Mouse (Mus musculus) erythroid progenitor cell, adult 5-6 weeks (primary cell): ENCODE data around the gene Nlrp6. TPM values are rescaled to one million over a fixed set of nuclear protein-coding genes. Genes with fewer than 3 reads are reported as not detected.
"Not testable (repeated sequence)": the region's sequence is repeated elsewhere in the genome, so short reads cannot be mapped to it uniquely, and the experiment has no call there.

Source experiments
- ATAC-seq: replicated peaks from 2 replicates; pipeline ENCODE4 v1.8.0; 2016; ENCODE audit warnings: moderate number of reproducible peaks, mild to moderate bottlenecking, moderate TSS enrichment, inconsistent platforms; ENCODE audit not compliant: poor library complexity, low FRiP score, severe bottlenecking
- total RNA-seq, 2 experiments: library from RNA; stranded (forward) in 1 of 2; stranded (reverse) in 1 of 2; fragments of 150-400 nt in 1 of 2; fragments of 186-747, 209-891 nt in 1 of 2; gene quantifications; 2 replicates each; pipeline versions ENCODE4 v1.2.3 to v1.2.4; 2015 to 2017; ENCODE audit warnings: low replicate concordance in 2 of 2

Gene Nlrp6
- total RNA-seq (2015; ENCODE audit: low replicate concordance) (not detected in 2 replicates), total RNA-seq (2017; ENCODE audit: low replicate concordance) (not detected in 2 replicates)

DNA sequence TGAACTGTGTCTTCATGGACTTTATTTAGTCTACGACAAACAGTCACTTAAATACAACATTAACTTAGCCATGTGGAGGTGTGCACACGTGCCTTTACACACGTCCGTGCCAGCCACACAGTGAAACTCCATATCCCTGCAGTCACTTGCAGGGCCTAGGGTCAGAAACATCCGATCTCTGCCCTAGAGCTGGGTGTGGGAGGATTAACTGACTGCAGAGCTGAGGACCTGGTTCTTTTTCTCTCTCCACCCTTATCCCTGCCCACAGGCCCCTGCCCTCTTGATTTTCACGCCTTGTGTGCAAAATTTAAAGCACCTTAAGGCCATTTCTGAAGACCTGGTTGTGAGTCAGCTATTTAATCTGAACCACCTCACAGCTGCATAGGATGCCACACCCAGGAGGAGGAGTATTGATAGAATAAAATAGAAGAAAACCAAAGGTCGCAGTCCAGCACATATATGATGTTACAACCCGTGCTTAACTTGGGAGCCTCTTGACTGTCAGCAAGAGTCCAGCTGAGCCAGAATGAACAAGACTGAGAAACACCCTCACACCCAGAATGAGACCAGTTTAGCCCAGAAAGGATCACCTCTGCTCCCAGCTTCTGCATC, at the start of gene Nlrp6:
Nlrp6 (plus strand) TSS at position 485 of the 612 bp plus-strand sequence.
- no peak for ATAC-seq

DNA sequence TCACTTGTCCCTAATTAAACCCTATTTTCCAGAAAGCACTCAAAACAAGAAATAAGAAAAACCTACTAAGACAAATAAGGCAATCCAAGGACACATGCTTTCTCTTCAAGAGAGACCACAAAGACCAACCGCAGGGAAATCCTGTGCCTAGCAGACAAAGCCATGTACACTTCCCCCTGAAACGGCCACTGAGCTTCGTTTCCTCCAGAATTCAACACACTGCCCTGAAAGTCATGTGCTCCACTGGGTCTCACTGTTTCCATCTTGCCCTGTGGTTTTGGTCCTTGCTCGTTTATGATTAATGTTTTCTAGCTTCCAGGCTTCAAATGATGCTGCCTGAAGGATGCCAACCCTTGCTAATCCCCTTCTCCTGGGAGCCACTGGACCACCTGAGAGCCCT, 46.5 kb upstream of the Nlrp6 start:
- no peak for ATAC-seq

DNA sequence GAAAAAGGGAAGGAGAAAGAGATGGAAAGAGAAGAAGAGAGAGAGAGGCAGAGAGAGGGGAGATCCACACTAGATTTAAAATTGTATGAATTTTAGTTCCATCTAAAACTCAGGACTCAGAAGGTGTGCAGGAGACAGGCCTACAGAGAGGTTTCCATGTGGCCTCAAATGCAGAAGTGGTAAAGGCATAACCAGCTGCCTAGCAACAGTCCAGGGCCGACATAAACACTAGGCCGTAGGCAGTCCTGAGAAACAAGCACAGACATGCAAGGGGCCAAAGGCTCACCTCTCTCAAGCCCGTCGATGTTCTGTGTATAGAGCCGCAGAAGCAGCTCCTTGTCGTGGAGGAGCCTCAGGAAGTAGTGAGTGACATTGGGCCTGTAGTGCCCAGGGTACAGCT, 43.3 kb upstream of the Nlrp6 start:
- no peak for ATAC-seq

DNA sequence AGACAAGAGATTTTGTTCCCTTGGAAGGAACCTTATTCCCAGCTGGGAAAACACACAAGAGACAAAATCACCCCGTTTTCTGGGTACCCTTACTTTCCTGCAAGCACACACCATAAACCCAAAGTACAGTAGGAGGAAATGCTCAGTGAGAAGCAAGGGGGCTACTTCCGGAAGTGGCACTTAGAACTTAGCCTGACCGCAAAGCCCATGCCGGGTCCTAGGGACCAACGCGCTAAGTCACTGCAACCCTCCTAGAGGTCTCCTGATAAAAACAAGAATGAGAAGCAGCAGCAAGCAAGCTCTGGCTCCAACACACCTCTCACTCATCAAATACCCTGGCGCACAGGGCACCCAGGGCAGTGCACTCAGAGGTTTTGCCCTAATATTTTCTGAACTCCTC, 41.3 kb upstream of the Nlrp6 start:
- ATAC-seq, result no peak

DNA sequence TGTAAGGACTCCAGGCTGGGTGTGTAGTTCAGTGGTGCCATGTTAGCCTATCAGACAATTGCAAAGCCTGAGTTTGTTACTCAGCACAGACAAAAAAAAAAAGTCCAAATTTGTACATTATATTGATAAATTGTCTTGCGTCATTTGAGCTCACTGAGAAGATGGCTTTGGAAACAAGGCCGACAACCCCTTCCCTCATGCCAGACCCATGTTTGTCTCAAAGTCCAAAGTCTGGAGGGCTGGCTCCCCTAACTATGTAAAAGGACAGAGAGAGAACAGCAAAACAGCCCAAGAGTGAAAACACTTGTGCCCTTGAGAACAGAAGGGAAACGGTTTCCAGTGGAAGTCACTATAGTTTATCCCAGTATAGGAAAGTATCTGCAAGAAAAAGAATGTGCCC, 40.3 kb upstream of the Nlrp6 start:
- ATAC-seq, result no peak

DNA sequence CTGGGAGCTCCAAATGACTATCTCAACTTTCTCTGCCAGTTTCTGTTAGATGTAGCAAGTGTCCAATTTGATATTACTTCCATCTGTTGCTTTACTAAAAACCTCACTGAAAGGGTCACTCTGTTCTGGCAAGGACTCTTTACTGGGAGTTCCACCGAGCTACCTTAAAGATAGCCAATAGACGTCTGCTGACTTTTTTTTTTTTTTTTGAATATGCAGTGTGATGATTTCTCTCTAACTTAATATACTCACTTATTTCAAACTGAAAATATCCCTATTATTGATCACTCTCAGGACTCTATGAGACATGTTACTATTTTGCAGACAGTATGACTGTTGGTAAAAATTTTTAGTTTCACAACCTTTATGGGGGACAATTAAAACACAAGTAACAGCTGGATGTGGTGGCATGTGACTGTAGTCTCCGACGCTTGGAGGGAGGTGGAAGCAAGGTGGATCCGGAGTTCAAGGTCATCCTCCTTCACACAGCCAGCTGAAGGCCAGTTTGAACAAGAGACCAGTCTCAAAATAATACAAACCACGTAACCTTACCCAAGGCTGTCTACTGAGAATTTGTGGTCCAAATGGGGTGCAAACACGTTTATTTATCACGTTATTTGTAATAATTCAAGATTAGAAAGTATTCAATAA, 39.7 kb upstream of the Nlrp6 start:
- 0 out of 2 replicates have a peak, but pooled peaks have one; percentile 9 for ATAC-seq

DNA sequence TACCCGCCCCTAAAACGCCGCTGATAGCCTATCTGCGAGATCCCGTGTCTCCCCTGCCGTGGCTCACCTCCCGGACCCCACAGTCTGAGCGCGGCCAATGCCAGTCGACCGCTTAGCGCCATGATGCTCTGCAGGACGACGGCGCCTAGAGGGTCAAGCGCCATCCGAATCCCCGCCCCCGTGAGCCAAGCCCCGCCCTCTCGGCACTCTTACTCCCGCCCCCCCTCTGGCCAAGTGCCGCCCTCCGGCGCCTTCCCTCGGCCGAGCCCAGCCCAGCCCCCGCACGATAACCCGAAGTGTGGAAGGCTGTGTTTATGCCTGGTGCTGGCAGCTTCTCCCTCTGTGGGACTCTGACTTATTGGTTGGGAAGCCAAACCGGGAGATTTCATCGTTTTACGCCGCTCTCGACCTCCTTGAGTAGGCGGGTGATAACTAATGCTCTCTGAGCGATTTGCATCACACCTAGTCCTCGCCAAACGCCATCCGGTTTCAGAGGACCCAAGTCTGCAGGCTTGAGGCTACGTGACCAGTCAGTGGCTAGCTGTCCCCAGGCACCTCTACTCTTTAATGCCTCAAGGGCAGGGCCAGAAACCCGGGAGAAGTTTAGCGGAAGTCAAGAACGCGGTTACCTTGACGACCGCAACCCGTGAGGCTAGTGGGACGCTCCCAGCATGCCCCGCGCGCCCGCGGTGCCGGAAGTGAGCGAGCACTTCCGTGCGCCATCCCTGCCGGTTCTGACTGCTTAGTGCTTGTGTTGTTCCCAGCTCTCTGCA, 38.8 kb upstream of the Nlrp6 start, which contains the start of the genes Psmd13 and Sirt3:
Psmd13 (plus strand) TSS at position 273 of the 773 bp plus-strand sequence.
Sirt3 (minus strand) TSS at position 614 of the 773 bp plus-strand sequence.
- ATAC-seq, result peak; percentile 91

DNA sequence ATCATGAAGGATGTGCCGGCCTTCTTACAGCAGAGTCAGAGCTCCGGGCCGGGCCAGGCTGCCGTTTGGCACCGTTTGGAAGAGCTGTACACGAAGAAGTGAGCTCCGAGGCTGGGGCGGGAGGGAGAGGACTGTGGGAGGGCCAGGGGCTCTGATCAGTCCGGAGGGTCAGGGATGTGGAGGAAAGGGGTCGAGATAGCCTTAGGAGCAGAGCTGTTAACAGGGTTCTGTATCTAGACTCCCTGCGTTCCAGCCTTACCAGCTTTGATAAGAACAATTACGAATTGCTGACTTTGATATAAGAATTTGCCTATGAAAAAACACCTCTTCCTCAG, 38.3 kb upstream of the Nlrp6 start:
- peak; percentile 13; the same call in 1 of the 2 replicates for ATAC-seq

DNA sequence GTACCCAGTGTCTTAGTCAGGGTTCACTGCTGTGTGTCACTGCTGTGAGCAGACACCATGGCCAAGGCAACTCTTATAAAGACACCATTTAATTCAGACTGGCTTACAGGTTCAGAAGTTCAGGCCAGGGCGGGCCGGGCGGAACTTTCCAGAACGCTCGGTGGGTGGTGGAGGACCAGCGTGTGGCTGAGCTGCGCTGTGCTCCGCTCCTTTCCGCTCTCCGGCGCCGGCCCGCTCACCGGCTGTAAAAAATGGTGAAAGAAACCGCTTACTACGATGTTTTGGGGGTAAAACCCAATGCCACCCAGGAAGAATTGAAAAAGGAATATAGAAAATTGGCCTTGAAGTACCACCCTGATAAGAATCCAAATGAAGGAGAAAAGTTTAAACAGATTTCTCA, 30.1 kb upstream of the Nlrp6 start:
- not testable (repeated sequence) for ATAC-seq

DNA sequence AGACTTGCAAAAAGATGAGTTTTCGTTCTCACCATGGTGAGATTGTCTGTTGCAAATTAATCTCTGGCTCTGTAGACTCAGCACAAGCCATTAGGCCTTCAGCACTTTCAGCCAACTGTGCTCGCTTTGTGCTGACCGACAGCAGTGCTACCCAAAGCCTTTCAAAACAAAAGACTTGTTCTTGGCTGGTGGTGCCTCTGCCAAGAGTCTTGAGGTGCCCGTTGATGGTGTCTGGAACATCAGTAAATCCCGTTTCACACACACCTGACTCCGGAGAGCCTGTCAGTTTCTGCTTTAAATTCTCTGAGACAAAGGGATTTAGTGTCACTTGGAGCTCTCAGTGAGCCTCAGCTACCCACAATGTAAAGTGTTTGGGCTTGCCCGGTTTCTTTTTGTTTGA, 26.7 kb upstream of the Nlrp6 start:
- no peak for ATAC-seq

DNA sequence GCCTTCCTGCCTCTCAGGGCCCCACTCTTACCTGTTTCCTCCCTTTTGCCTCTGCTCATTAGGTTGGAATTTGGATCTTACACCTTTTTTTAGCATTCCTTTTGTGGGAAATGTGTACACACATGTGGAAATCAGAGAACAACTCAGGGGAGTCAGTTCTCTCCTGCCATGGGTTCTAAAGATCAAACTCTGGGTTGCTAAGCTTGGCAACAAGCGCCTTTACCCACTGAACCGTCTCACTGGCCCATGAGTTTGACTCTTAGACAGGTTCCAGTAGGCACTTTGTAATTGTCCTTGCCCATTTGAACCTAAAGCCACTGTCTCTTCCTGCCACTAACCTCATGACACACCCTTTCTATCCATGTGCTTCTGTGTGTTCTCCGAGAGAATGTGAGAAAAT, 26.1 kb upstream of the Nlrp6 start:
- no peak for ATAC-seq

DNA sequence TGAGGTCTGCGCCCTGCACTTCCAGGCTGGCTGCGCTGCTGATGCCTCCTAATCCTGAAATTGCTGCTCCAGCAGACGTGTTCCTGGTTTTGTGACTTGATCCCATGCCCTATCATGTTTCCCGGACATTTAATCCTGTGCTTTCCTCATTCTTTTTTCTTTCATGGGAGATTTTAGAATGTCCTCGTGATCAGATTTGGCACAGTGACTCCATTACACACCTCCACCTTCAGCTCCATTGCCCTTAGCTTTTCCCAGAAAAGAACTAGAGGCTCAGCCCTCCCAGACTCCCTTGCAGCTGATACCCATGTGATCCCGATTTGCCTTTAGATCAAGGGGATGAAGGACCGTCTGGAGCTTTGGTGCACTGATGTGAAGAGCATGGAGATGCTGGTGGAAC, 22.8 kb upstream of the Nlrp6 start:
- ATAC-seq, result no peak

DNA sequence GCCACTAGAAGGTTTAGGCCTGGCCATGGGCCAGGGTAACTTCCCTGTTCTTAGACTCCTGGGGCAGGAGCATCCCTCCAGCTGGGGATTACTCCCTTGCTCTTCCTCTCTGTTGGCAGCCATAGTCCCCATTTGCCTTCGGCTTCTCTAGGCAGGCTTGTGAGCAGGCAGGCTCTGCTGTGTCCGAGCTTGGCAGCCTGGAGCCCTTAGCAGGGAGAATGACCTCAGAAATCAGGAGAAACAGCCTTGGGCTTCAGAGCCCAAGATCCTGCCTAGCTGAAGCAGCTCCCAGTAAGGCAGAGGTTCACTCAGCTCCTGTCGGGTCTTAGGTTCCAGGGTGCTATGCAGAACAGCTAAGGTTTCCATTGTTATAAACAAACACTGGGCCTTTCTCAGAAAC, 21.6 kb upstream of the Nlrp6 start:
- ATAC-seq, result no peak

DNA sequence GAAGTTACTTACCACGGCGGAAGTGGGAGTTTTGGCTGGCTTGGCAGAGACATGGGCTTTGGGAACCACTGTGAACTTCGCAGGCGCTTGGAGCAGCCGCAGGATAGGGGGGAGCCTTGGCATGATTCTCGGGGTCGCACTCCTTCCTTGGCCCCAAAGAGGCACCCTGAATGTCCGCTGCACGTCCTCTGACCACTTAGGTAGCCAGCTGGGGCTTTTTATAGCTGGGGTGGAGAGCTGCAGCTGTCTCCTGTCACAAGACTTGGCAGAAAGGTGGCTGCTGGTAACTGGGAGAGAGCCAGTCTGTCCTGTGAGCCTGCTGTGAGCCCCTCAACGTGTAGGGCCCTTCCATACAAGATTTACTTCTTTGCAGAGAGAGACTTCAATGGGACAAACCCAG, 20.5 kb upstream of the Nlrp6 start, which contains the start of gene Cox8b:
Cox8b (minus strand) TSS at position 227 of the 400 bp plus-strand sequence.
- ATAC-seq, result no peak

DNA sequence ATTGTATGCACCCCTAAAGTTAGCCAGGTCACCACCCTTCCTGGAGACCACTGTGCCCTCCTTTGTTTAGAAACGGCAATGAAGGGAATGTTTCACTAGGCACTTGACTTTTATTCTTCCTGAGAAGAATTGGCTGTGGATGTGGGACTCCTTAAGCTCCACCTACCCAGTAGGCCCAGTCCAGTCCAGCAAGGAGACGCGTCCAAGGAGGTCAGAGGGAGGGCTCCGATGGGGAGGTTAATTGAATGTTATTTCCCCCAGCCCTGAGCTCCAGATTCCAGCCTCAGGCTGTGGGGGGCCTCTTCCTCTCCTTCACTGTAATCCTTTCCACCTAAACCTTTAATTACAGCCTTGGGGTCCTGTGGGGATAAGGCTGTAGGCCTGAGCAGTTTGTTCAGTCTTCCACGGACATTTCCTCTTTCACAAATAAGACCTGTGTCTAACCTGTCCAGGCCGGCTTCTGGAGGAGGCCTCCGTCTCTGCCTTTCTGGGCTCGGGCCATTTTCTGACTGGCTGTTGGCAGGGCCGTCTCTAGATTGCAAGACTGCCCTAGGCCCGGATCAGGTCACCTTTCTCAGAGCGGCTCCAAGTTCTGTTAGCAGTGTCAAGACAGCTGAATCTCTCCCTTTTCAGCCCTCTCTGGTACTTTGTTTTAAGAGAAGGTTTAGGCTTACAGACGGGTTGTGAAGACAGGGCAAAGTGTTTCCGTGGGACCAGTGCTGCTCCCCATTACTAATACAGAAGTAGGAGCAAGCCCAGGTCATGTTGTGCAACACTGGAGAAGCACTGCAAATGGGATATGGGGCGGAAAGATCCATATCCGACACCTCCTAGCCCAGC, 18.4 kb upstream of the Nlrp6 start:
- no peak for ATAC-seq

DNA sequence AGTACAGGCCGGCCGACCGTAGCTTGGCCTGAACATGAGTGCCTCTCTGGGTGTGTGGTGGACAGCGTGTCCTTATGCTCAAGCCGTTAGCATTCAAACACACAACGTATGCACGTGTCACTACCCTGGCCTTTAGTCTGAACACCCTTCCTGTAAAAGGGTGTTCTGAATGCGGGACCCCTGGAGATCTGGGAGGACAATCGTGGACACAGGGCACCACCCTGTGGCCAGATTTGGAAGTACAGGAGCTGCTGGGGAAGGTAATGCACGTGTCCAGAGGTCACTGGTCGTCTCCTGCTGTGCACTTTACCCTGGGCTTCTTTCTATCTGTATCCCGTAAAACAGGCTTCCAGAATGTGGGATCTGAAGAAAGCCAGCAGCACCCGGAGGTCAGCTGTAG, 17.5 kb upstream of the Nlrp6 start:
- peak; percentile 67 for ATAC-seq

DNA sequence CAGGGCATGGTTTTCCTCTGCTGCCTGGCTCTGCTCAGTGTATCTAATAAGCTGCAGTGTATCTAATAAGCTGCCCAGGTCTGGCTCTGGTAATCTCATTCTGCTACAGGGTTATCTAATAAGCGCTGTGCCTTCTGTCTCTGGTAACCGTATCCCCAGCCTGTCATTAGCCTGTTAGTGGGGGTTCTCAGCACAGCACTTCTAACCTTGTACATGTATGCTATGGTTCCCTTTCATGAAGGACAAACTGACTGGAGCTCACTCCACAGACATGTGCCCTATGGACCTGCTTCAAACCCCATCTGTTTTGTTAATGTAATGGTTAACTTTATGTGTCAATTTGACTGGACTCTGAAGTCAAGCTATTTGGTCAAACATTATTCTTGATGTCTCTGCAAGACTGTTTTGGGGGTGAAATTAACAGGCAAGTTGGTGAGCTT, 15.0 kb upstream of the Nlrp6 start:
- no peak for ATAC-seq

DNA sequence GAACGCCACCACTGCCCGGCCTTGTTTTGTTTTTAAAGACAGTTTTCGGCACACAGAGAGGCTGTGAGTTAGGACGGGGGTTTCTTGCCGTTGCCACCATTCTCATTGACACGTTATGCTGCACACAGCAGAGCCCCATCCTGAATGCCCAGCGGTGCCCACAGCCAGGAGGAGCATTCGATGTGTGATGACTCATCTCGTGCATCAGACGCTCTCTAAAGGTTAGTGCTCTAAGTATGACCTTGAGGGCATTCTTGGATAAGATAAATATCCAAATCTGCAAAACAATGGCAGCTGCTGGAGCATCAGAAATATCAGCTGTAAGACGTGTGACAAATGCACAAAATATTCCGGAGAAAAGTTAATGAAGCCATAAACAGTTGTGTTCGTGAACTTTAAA, 13.6 kb upstream of the Nlrp6 start:
- no peak for ATAC-seq

DNA sequence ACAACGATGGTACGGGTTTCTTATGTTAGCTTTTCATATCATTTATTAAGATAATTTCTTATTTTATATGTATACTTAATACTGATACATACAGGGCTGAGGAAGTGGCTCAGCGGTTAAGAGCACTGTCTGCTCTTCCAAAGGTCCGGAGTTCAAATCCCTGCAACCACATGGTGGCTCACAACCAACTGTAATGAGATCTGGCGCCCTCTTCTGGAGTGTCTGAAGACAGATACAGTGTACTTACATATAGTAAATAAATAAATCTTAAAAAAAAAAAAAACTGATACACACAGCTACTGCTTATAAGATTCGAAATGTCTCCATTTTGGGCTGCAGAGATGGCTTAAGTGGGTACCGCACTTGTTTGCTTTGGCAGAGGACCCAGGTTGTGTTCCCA, 13.0 kb upstream of the Nlrp6 start:
- ATAC-seq, result no peak

DNA sequence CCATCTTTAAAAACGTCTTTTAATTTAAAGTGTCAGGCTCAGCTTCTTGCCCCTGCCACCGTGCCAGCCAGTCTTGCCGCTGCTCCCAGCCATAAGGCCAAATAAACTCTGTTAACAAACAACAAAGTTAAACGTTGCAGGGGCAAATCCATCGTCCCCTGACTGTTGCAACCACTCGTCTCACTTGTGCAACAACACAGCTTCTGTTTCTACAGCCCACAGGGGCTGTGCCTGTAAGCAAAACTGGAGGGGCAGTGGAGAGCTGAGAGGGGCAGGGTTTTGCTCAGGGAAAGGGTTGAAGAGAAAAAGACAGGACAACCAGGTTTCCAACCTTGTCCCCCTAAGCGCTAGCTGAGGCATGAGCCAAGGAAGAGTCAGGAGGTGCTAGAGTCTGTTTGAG, 12.5 kb upstream of the Nlrp6 start:
- ATAC-seq, result no peak
